In the genomic region with DNA sequence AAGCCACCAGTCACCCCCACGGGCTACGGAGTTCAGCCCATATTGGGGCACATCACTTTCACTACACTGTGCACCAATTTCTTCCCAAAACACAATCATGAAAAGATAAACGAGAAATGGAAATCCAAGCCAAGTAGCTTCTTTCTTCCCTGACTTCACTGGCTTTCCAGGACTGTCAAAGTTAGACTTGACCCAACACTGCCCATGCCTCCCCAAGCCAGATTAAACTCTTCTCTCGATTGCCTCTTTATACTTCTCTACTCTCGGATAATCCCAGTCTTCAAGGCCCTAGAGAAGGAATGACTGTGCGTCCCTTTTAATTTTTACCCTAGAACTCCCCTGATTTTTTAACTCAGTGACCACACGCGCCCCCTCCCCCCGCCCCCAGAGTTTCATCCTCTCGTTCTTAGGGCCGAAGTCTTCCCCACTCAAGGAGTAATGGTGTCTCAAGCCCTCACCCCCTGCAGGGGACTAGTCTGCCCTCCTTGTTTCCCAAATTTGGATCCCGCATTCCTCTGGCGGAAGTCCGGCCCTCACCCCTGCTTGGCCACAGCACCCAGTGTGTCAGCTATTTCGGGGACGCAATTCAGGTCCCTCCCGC, we compare ENCODE assay signal across 7 mouse cellular contexts. TPM values are rescaled to one million over a fixed set of nuclear protein-coding genes. Genes with fewer than 3 reads are reported as not detected.
DNase-seq lines count a peak whose midpoint lies in the region; ATAC-seq and TF ChIP-seq lines count a peak whose summit lies in the region.

No protein-coding gene starts in this region.

- peak overlapping the region; percentile 37 for H3K27ac ChIP-seq in lung, embryonic 15.5 days
- H3K27ac ChIP-seq in limb, embryonic 11.5 days (replicated peaks; ENCODE audit: low read depth, low read length): no peak overlapping the region
- peak overlapping the region; percentile 22; the same call in 1 of the 2 replicates for H3K27ac ChIP-seq in small intestine, adult 2 months (ENCODE audit: insufficient read depth, low read depth, low read length)

- H3K9me3 ChIP-seq in lung, embryonic 15.5 days: no peaks in the 10 kb centered on the region
- peaks cover 4% of the 10 kb centered on the region; the same call in 1 of the 2 replicates for H3K9me3 ChIP-seq in limb, embryonic 11.5 days (ENCODE audit: control insufficient read depth, low read length)

- peak overlapping the region; percentile 69 for H3K4me3 ChIP-seq in lung, embryonic 15.5 days
- peak overlapping the region; percentile 66 for H3K4me3 ChIP-seq in limb, embryonic 11.5 days (ENCODE audit: low read depth, low read length)
- H3K4me3 ChIP-seq in small intestine, adult 2 months (ENCODE audit: low read depth, low read length): peak overlapping the region; percentile 90

- H3K4me2 ChIP-seq in lung, embryonic 15.5 days: peak overlapping the region; percentile 70
- H3K4me2 ChIP-seq in limb, embryonic 11.5 days (ENCODE audit: low read depth, severe bottlenecking): peak overlapping the region; percentile 56

- H3K27me3 ChIP-seq in lung, embryonic 15.5 days: no peaks in the 10 kb centered on the region
- no peaks in the 10 kb centered on the region for H3K27me3 ChIP-seq in limb, embryonic 11.5 days (ENCODE audit: control insufficient read depth, insufficient read depth, low read length)
- H3K27me3 ChIP-seq in small intestine, adult 2 months (ENCODE audit: control insufficient read depth, insufficient read depth, low read length): no peaks in the 10 kb centered on the region

- peak; percentile 57 for ATAC-seq in lung, embryonic 15.5 days (ENCODE audit: borderline replicate concordance, extremely low read depth, low FRiP score, low TSS enrichment)
- peak; percentile 3; the same call in 1 of the 2 replicates for ATAC-seq in erythroid progenitor cell, adult 5-6 weeks (replicated peaks; ENCODE audit: low FRiP score, poor library complexity, severe bottlenecking)
- ATAC-seq in limb, embryonic 11.5 days (ENCODE audit: insufficient number of reproducible peaks, low FRiP score, low TSS enrichment, low read depth): no peak; the same call in 1 of the 2 replicates

- H3K9ac ChIP-seq in lung, embryonic 15.5 days: peak overlapping the region; percentile 65
- peak overlapping the region; percentile 81 for H3K9ac ChIP-seq in limb, embryonic 11.5 days (ENCODE audit: low read length)

- peaks cover 35% of the 10 kb centered on the region for H3K36me3 ChIP-seq in lung, embryonic 15.5 days
- H3K36me3 ChIP-seq in limb, embryonic 11.5 days (ENCODE audit: control insufficient read depth, insufficient read depth, low read length): peaks cover 28% of the 10 kb centered on the region
- peaks cover 25% of the 10 kb centered on the region for H3K36me3 ChIP-seq in small intestine, adult 2 months (ENCODE audit: control insufficient read depth, insufficient read depth, low read length)

- H3K4me1 ChIP-seq in lung, embryonic 15.5 days: peaks cover 21% of the 10 kb centered on the region
- 0 out of 2 replicates have a peak, but pooled peaks cover 2% of the 10 kb centered on the region for H3K4me1 ChIP-seq in limb, embryonic 11.5 days (ENCODE audit: control insufficient read depth, insufficient read depth, low read length)
- peaks cover 8% of the 10 kb centered on the region; the same call in 1 of the 2 replicates for H3K4me1 ChIP-seq in small intestine, adult 2 months (ENCODE audit: control insufficient read depth, insufficient read depth, insufficient read length, low read length)

- no peak for DNase-seq in lung, postnatal 25 days (ENCODE audit: low spot score)
- no peak for DNase-seq in limb, embryonic 11.5 days (ENCODE audit: low spot score)
- DNase-seq in adipocyte (ENCODE audit: low spot score): no peak
- DNase-seq in frontal cortex, postnatal 10 days (ENCODE audit: low spot score in 2 of 2): no peak

- no peak for TF ChIP-seq POLR2A in small intestine, adult 2 months (IDR thresholded peaks at IDR 0.05; ENCODE audit: low read depth, low read length)

- WGBS in lung, embryonic 15.5 days: 4% methylated on average over 17 of the region's 17 CpGs
- 6% methylated on average over 17 of the region's 17 CpGs for WGBS in limb, embryonic 11.5 days
- WGBS in small intestine, adult 2 months: under 1% methylated on average over 17 of the region's 17 CpGs

- no peak for TF ChIP-seq CTCF in small intestine, adult 2 months (IDR thresholded peaks at IDR 0.05; ENCODE audit: extremely low read depth, insufficient read length, insufficient replicate concordance, low read depth, low read length)

RNA-seq across cellular contexts. Expression of gene Prmt5, which starts 0.5 kb away (rescaled TPM):
- polyA plus RNA-seq in lung, embryonic 15.5 days (2015; fragmentation: Nextera tagmentation; extraction: Ambion mirVana): 83.6 and 87.0 TPM in 2 replicates
- 9.6 and 11.5 TPM in 2 replicates for total RNA-seq in erythroid progenitor cell, adult 5-6 weeks (2015; ENCODE audit: low replicate concordance)
- 7.4 and 8.2 TPM in 2 replicates for total RNA-seq in erythroid progenitor cell, adult 5-6 weeks (2017; ENCODE audit: low replicate concordance)
- 122 and 126 TPM in 2 replicates for polyA plus RNA-seq in limb, embryonic 11.5 days (2014; fragmentation: Nextera tagmentation; extraction: Ambion mirVana)
- 5.8 and 9.8 TPM in 2 replicates for polyA plus RNA-seq in small intestine, adult 2 months (2012; rRNA removed)

RNA-seq across cellular contexts. Expression of gene Haus4, which starts 37.6 kb away (rescaled TPM):
- 58.1 and 68.7 TPM in 2 replicates for polyA plus RNA-seq in lung, embryonic 15.5 days (2015; fragmentation: Nextera tagmentation; extraction: Ambion mirVana)
- 63.4 and 91.4 TPM in 2 replicates for total RNA-seq in erythroid progenitor cell, adult 5-6 weeks (2015; ENCODE audit: low replicate concordance)
- total RNA-seq in erythroid progenitor cell, adult 5-6 weeks (2017; ENCODE audit: low replicate concordance): 43.3 and 75.6 TPM in 2 replicates
- polyA plus RNA-seq in limb, embryonic 11.5 days (2014; fragmentation: Nextera tagmentation; extraction: Ambion mirVana): 52.4 and 53.1 TPM in 2 replicates
- polyA plus RNA-seq in small intestine, adult 2 months (2012; rRNA removed): 4.7 and 11.8 TPM in 2 replicates

RNA-seq across cellular contexts. Expression of gene Rem2, which starts 40.9 kb away (rescaled TPM):
- 14.6 and 16.2 TPM in 2 replicates for polyA plus RNA-seq in lung, embryonic 15.5 days (2015; fragmentation: Nextera tagmentation; extraction: Ambion mirVana)
- not detected in 2 replicates for total RNA-seq in erythroid progenitor cell, adult 5-6 weeks (2015; ENCODE audit: low replicate concordance)
- total RNA-seq in erythroid progenitor cell, adult 5-6 weeks (2017; ENCODE audit: low replicate concordance): not detected in 2 replicates
- polyA plus RNA-seq in limb, embryonic 11.5 days (2014; fragmentation: Nextera tagmentation; extraction: Ambion mirVana): 4.7 and 5.3 TPM in 2 replicates
- 0.20 and 0.76 TPM in 2 replicates for polyA plus RNA-seq in small intestine, adult 2 months (2012; rRNA removed)

RNA-seq across cellular contexts. Expression of gene Lrp10, which starts 52.9 kb away (rescaled TPM):
- polyA plus RNA-seq in lung, embryonic 15.5 days (2015; fragmentation: Nextera tagmentation; extraction: Ambion mirVana): 51.5 and 57.5 TPM in 2 replicates
- total RNA-seq in erythroid progenitor cell, adult 5-6 weeks (2015; ENCODE audit: low replicate concordance): 21.0 and 22.0 TPM in 2 replicates
- total RNA-seq in erythroid progenitor cell, adult 5-6 weeks (2017; ENCODE audit: low replicate concordance): 23.0 and 38.6 TPM in 2 replicates
- 18.9 and 19.6 TPM in 2 replicates for polyA plus RNA-seq in limb, embryonic 11.5 days (2014; fragmentation: Nextera tagmentation; extraction: Ambion mirVana)
- 139 and 303 TPM in 2 replicates for polyA plus RNA-seq in small intestine, adult 2 months (2012; rRNA removed)
